Mouse (Mus musculus): Measurements from ENCODE around the gene Muc4.

- TF ChIP-seq CTCF (conservative IDR thresholded peaks at IDR 0.05; ENCODE audit: low read length): no peak
- TF ChIP-seq POU5F1 (IDR thresholded peaks at IDR 0.05; ENCODE audit: borderline replicate concordance, low read length): no peak
- TF ChIP-seq NANOG (IDR thresholded peaks at IDR 0.05; ENCODE audit: borderline replicate concordance, low read length): no peak
These were observed 61.7 kb downstream of the Muc4 start, which contains the start of gene Muc20 for GRCm38 (mm10) chr16:32797426-32797689.

Data from E14TG2a.4 (cell line).